Mouse (Mus musculus): ENCODE results near the gene Pomt2.

- TF ChIP-seq POLR2A (IDR thresholded peaks at IDR 0.05; ENCODE audit: borderline replicate concordance, insufficient read depth, low read length) (no peak), CTCF (IDR thresholded peaks at IDR 0.05; ENCODE audit: borderline replicate concordance, insufficient read depth, low read depth, low read length) (no peak)
These were observed 27.6 kb upstream of the Pomt2 start for GRCm38 (mm10) chr12:87175194-87175946.

Measured in cerebellum, adult 2 months (tissue).